8 mouse cellular contexts compared by ENCODE assay signal in the genomic region with DNA sequence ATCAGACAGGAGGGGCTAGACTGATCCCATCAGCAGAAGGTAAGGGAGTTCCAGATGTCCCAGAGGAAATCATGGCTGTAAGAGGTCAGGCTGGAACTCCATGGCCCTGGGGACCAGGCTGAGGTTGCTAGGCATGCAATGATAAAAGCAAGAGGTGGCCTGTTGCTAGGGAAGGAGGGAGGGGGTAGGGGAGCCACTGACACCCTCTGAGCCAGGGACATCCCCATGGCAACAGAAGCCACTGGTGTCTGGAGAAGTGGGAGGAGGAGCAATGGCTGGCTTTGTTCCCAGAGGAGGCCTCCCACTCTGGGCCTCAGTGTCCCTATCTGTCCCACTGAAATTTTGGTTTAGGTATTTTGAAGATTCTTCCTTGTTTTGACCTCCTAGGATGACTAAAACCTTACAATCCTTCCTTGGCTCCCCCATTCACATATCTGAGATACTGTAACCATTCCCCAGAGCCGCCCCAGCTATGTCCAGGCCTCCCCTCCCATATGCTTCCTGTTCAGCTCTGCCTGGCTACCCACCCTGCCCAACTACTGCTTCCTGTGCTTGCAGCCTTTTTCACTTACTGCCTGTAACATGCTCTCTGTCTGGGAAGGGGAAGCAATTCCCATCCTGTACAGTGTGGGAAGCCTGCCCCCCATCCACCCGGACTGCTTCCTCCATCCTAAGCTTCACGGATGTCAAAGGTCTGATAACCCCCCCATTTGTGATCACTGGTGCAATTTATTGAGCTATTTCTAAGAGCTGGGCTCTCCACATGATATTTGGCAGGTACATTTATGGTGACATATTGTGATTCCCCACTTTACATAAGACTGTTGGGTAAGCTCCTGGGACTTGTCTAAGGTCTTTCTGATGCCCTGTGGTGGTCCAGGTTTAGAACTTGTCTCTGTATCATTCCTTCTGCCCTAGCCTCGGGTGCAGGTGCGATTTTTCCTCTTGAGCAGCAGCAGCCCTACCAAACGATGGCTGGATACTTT. TPM values are rescaled to one million over a fixed set of nuclear protein-coding genes. Genes with fewer than 3 reads are reported as not detected.
A peak's percentile ranks its signal among the peaks of the same experiment; 100 is the strongest.
DNase-seq lines count a peak whose midpoint lies in the region; ATAC-seq and TF ChIP-seq lines count a peak whose summit lies in the region.

No protein-coding gene starts in this region.

- no peak overlapping the region for H3K4me3 ChIP-seq in midbrain, postnatal 0 days (ENCODE audit: low read depth, low read length)

- no peaks in the 10 kb centered on the region for H3K9me3 ChIP-seq in midbrain, postnatal 0 days (ENCODE audit: low read length)

- DNase-seq in ovary, adult 18-20 months (ENCODE audit: low spot score) = peak; percentile 65
- DNase-seq in ovary, postnatal 14 days (ENCODE audit: low spot score) = no peak
- peak; percentile 68 for DNase-seq in embryo, embryonic 10.5 days (ENCODE audit: low spot score)
- DNase-seq in heart, adult 9 months (ENCODE audit: low spot score in 2 of 2) = peak; percentile 55 to 58
- peak; percentile 27 for DNase-seq in kidney, postnatal 14 days
- DNase-seq in midbrain, postnatal 0 days (ENCODE audit: low spot score) = peak; percentile 22
- DNase-seq in thymus, postnatal 36 days = no peak
- DNase-seq in gastrocnemius, postnatal 36 days = no peak

- 67% methylated on average over 6 of the region's 6 CpGs for WGBS in midbrain, postnatal 0 days

- no peak overlapping the region for H3K4me2 ChIP-seq in midbrain, postnatal 0 days (ENCODE audit: low read depth, low read length, poor library complexity, severe bottlenecking)

- H3K9ac ChIP-seq in midbrain, postnatal 0 days (replicated peaks; ENCODE audit: low read length, poor library complexity, severe bottlenecking) = no peak overlapping the region

- peaks cover 22% of the 10 kb centered on the region; the same call in 1 of the 2 replicates for H3K27me3 ChIP-seq in midbrain, postnatal 0 days (ENCODE audit: insufficient read depth, low read length)

- TF ChIP-seq CTCF in midbrain, postnatal 0 days (IDR thresholded peaks at IDR 0.05) = no peak

- H3K36me3 ChIP-seq in midbrain, postnatal 0 days (ENCODE audit: insufficient read depth, low read length) = no peaks in the 10 kb centered on the region

- ATAC-seq in midbrain, postnatal 0 days (ENCODE audit: low FRiP score) = no peak

- no peak overlapping the region for H3K27ac ChIP-seq in midbrain, postnatal 0 days (ENCODE audit: low read depth, low read length)

- intact Hi-C loops in gastrocnemius, postnatal 36 days (cut with DNase I) = no loop called here

- H3K4me1 ChIP-seq in midbrain, postnatal 0 days (ENCODE audit: insufficient read depth, low read length) = no peaks in the 10 kb centered on the region

RNA-seq across cellular contexts. Expression of a gene that starts 27.3 kb away (rescaled TPM):
- 23.2 and 28.6 TPM in 2 replicates for total RNA-seq in midbrain, postnatal 0 days (2014; rRNA removed)
- 7.3 and 7.7 TPM in 2 replicates for polyA plus RNA-seq in midbrain, postnatal 0 days (2015; fragmentation: Nextera tagmentation; extraction: Ambion mirVana)
- 10 to 100 TPM; 17.2 to 20.8 TPM for total RNA-seq in gastrocnemius, postnatal 36 days (2021)

Comparison
In these comparisons a context has a peak if more than half of its experiments do, and no peak if none do; other contexts are left out.
1. DNase-seq: peak in ovary, adult 18-20 months (single experiment), embryo, embryonic 10.5 days (single experiment), heart, adult 9 months (2 of 2), kidney, postnatal 14 days (single experiment) and midbrain, postnatal 0 days (single experiment); none in ovary, postnatal 14 days (single experiment), thymus, postnatal 36 days (0 of 2) and gastrocnemius, postnatal 36 days (0 of 2).